Mouse (Mus musculus) liver, postnatal 0 days (tissue): ENCODE results near the gene Rab11fip5.

Experiments used
- CTCF ChIP-seq: sonication (generic); IDR thresholded peaks from 2 replicates; pipeline ENCODE4 v1.5.1; 2016; ENCODE audit warnings: antibody characterized with exemption, low read depth
- EP300 ChIP-seq: IDR thresholded peaks from 2 replicates; pipeline ENCODE4 v1.6.1; 2016; ENCODE audit warnings: antibody characterized with exemption, low read depth, mild to moderate bottlenecking

DNA sequence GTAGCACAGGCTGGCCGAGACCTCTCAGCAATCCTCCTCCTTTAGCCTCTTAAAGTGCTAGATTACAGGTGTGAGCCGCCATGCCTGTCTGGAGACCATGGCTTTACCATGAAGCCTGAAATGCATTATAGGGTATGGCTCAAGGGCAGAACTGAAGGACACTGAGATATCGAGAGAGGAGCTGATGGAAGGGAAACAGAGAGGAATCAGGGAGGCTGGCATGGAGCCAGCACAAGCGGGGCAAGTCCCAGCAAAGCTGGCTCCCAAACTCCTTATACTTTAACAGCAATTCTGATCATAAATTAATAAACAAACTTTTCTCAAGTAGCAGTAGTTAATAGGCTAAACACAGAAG is 10.6 kb downstream of the Rab11fip5 start:
- TF ChIP-seq CTCF = no peak
- no peak for TF ChIP-seq EP300
